Mouse (Mus musculus) limb, embryonic 14.5 days (tissue): ENCODE measurements around the gene Ampd1. TPM values are rescaled to one million over a fixed set of nuclear protein-coding genes. Genes with fewer than 3 reads are reported as not detected.

Source experiments
- ATAC-seq: fragments of 200-750 bp; cut with Nextera tagmentation; 2 replicates; pipeline ENCODE4 v1.8.0; 2017; ENCODE audit warnings: low read depth, moderate number of reproducible peaks, moderate TSS enrichment; ENCODE audit not compliant: low FRiP score
- DNase-seq: peaks from one replicate; pipeline ENCODE4 v3.0.0-alpha.2; 2015; ENCODE audit warnings: low spot score
- H3K27ac ChIP-seq: fragments of 300-500 bp; sonication (generic); replicated peaks from 2 replicates; pipeline ENCODE4 v1.5.1; 2014; ENCODE audit warnings: low read depth, mild to moderate bottlenecking, low read length, moderate library complexity, mixed read lengths
- H3K27me3 ChIP-seq: fragments of 300-500 bp; sonication (generic); 2 replicates; pipeline ENCODE4 v1.6.1; 2014; ENCODE audit warnings: low read length, mixed read lengths; ENCODE audit not compliant: control insufficient read depth, insufficient read depth
- H3K36me3 ChIP-seq: fragments of 300-500 bp; sonication (generic); 2 replicates; pipeline ENCODE4 v1.6.1; 2014; ENCODE audit warnings: mild to moderate bottlenecking, low read length, moderate library complexity, mixed read lengths; ENCODE audit not compliant: control insufficient read depth, insufficient read depth
- H3K4me1 ChIP-seq: fragments of 300-500 bp; sonication (generic); 2 replicates; pipeline ENCODE4 v1.6.1; 2014; ENCODE audit warnings: antibody characterized with exemption, low read length, mixed read lengths; ENCODE audit not compliant: control insufficient read depth, insufficient read depth
- H3K4me2 ChIP-seq: fragments of 300-500 bp; sonication (generic); replicated peaks from 2 replicates; pipeline ENCODE4 v1.6.1; 2014; ENCODE audit warnings: low read depth, mild to moderate bottlenecking, low read length, moderate library complexity; ENCODE audit not compliant: severe bottlenecking
- H3K4me3 ChIP-seq: fragments of 300-500 bp; sonication (generic); replicated peaks from 2 replicates; pipeline ENCODE4 v1.5.1; 2014; ENCODE audit warnings: low read length
- H3K9ac ChIP-seq: fragments of 300-500 bp; sonication (generic); 2 replicates; pipeline ENCODE4 v1.6.1; 2014; ENCODE audit warnings: mild to moderate bottlenecking, low read depth, low read length, moderate library complexity; ENCODE audit not compliant: severe bottlenecking
- H3K9me3 ChIP-seq: fragments of 300-500 bp; sonication (generic); 2 replicates; pipeline ENCODE4 v1.6.1; 2016; ENCODE audit warnings: low read length; ENCODE audit not compliant: control insufficient read depth
- POLR2A ChIP-seq: fragments of 200-500 bp; IDR thresholded peaks from 2 replicates; pipeline ENCODE4 v1.8.0; 2012; ENCODE audit warnings: inconsistent platforms, mild to moderate bottlenecking, moderate library complexity, borderline replicate concordance; ENCODE audit not compliant: insufficient read depth, insufficient read length; ENCODE audit errors: extremely low read depth
- WGBS: fragments of 180-500 bp; shearing (Covaris S2); extraction: QIAGEN DNeasy Blood & Tissue Kit; methylation state at CpG from one replicate; pipeline ENCODE4 v1.1.7; 2014; 5-methylcytosine and 5-hydroxymethylcytosine counted together
- polyA plus RNA-seq, 2 experiments: library from polyadenylated mRNA; depleted of rRNA in 1 of 2; stranded (reverse) in 1 of 2; unstranded in 1 of 2; fragments of >200 nt; fragmentation: Nextera tagmentation in 1 of 2; extraction: Ambion mirVana in 1 of 2; gene quantifications; 2 replicates each; pipeline versions ENCODE4 v1.2.1 to v1.2.3; 2012 to 2014

Ampd1 gene
- polyA plus RNA-seq, 2 experiments = 8.3 to 15.4 TPM

DNA sequence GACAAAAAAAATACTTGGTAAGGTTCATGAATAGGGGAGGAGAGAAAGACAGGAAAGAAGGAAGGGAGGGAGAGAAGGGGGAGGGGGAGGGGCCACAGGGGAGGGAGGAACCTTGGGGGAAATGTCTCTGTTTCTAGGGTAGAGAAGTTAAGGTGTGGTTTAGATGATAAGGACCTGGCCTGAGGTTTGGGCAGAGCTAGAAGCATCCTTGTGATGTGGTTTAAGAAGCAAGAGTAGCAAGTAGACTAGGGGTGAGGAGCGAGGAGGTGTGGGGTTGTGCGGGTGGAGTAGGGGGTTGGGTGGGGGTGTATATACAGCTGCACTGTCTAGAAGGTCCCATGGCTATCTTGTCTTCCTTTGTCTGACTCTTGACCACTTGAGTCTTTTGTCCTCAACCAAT lies 17.9 kb downstream of the Ampd1 start:
- H3K9me3 ChIP-seq = no peaks in the 10 kb centered on the region
- H3K27ac ChIP-seq = no peak overlapping the region
- no peak for TF ChIP-seq POLR2A
- 100% methylated on average over 2 of the region's 2 CpGs for WGBS
- H3K9ac ChIP-seq = no peak overlapping the region
- H3K4me1 ChIP-seq = no peaks in the 10 kb centered on the region
- no peaks in the 10 kb centered on the region for H3K27me3 ChIP-seq
- no peaks in the 10 kb centered on the region for H3K36me3 ChIP-seq
- DNase-seq (no peak), ATAC-seq (no peak)
- no peak overlapping the region for H3K4me2 ChIP-seq
- no peak overlapping the region for H3K4me3 ChIP-seq

DNA sequence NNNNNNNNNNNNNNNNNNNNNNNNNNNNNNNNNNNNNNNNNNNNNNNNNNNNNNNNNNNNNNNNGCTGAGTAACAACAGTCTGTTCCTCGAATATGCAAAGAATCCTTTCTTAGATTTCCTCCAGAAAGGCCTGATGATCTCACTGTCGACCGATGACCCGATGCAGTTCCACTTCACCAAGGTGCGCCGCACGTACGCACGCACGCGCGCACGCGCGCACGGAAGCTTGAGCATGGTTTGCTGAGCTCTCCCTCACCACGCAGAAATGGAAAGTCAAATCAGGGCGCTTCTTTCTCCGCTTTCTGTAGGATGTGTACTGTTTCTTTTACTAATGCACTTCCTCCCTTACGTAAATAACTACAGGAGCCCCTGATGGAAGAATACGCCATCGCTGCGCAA lies 24.8 kb downstream of the Ampd1 start:
- no peak overlapping the region for H3K4me2 ChIP-seq
- ATAC-seq = no peak
- H3K9ac ChIP-seq = no peak overlapping the region
- no peaks in the 10 kb centered on the region for H3K36me3 ChIP-seq
- no peaks in the 10 kb centered on the region for H3K27me3 ChIP-seq
- H3K9me3 ChIP-seq = no peaks in the 10 kb centered on the region
- WGBS = 74% methylated on average over 23 of the region's 23 CpGs
- no peak for DNase-seq
- TF ChIP-seq POLR2A = no peak
- no peak overlapping the region for H3K27ac ChIP-seq
- H3K4me3 ChIP-seq = no peak overlapping the region
- H3K4me1 ChIP-seq = 0 out of 2 replicates have a peak, but pooled peaks cover 6% of the 10 kb centered on the region

DNA sequence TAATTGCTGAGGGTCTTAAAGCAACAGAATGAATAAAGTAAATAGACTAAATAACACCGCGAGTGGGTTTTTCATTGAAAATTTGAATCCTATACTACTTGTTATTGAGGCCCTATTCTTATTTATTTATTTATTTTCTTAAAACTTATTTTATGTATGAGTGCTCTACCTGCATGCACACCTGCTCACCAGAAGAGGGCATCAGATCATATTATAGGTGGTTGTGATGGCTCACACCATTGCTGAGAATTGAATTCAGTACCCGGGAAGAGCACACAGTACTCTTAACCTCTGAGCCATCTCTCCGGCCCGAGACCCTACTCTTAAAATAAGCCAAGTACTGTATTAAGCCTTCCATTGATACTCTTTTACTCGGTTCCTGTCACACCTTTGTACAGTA lies 25.9 kb downstream of the Ampd1 start:
- no peak overlapping the region for H3K4me2 ChIP-seq

DNA sequence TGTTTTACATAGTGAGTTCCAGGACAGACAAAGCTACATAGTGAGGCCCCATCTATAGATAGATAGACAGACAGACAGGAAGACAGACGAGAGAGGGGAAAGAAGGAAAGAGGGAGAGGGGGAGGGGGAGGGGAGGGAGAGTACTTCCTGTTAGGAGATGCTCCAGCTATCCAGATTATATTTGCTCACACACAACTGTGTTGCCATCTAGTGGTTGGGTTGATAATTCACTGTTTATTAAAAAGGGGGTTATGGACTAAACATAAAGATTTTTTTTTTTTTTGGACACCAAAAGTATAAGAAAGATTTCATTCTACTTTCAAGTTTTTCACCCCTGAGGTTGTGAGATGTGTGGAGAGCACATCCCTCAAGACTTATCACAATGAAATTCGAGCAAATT lies 26.9 kb downstream of the Ampd1 start:
- no peaks in the 10 kb centered on the region for H3K27me3 ChIP-seq
- ATAC-seq (no peak), DNase-seq (no peak)

More for the DNA sequence above, 25.9 kb downstream of the Ampd1 start:
- no peaks in the 10 kb centered on the region for H3K27me3 ChIP-seq
- no peaks in the 10 kb centered on the region for H3K9me3 ChIP-seq
- TF ChIP-seq POLR2A = no peak
- no peak overlapping the region for H3K9ac ChIP-seq
- ATAC-seq = no peak
- 86% methylated on average over 6 of the region's 6 CpGs for WGBS
- no peak overlapping the region for H3K4me3 ChIP-seq
- 0 out of 2 replicates have a peak, but pooled peaks cover 7% of the 10 kb centered on the region for H3K4me1 ChIP-seq
- no peak overlapping the region for H3K27ac ChIP-seq
- no peak for DNase-seq
- no peaks in the 10 kb centered on the region for H3K36me3 ChIP-seq

DNA sequence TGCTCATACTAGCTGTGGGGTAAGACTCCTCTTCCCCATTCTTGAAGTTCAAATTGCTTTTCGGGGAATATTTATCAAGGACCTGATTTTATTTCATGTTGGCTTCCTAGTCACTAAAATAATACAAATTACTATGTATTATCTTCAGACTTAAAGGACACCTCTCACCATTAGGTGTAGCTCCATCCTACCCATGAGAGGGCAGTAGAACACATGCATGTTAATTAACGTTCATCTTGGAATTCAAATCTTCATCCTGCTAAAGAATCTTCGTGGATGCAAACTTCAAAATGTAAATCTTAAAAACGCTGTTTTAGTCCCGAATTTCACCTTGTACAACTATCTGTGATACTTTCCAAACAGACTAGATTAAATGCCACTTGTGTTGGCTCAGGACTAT lies 27.4 kb downstream of the Ampd1 start:
- Histone ChIP-seq H3K4me3 (no peak overlapping the region), H3K4me2 (no peak overlapping the region), H3K27ac (no peak overlapping the region), H3K27me3 (no peaks in the 10 kb centered on the region), H3K9me3 (no peaks in the 10 kb centered on the region), H3K4me1 (0 out of 2 replicates have a peak, but pooled peaks cover 7% of the 10 kb centered on the region), H3K36me3 (no peaks in the 10 kb centered on the region), H3K9ac (no peak overlapping the region)
- DNase-seq = no peak
- ATAC-seq = no peak
- TF ChIP-seq POLR2A = no peak
- WGBS = 63% methylated on average over 5 of the region's 5 CpGs

More for the DNA sequence above, 26.9 kb downstream of the Ampd1 start:
- H3K4me1 ChIP-seq = 0 out of 2 replicates have a peak, but pooled peaks cover 7% of the 10 kb centered on the region
- no peak for TF ChIP-seq POLR2A
- no peak overlapping the region for H3K4me3 ChIP-seq
- 63% methylated on average over 2 of the region's 2 CpGs for WGBS
- no peaks in the 10 kb centered on the region for H3K36me3 ChIP-seq
- H3K9ac ChIP-seq = no peak overlapping the region
- H3K27ac ChIP-seq = no peak overlapping the region
- H3K9me3 ChIP-seq = no peaks in the 10 kb centered on the region
- H3K4me2 ChIP-seq = no peak overlapping the region

DNA sequence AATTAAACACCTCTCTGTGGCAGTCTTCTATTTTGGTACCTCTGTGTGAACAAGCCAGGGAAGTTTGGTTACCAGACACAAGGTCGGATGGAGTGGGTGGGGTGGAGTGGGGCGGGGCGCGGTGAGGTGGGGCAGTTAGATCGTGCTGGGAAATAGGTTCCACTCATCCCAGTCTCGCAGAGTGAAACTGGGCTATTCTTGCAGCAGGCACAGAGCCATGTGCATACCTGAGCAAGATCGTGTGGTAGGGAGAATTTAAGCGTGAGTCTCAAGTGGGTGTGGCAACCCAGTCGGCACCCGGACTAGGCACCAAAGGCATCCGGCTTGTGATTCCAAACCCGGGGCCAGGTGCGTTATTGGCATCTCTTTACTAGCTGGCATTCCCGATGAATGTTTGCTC lies 28.1 kb downstream of the Ampd1 start:
- Histone ChIP-seq H3K27ac (no peak overlapping the region), H3K9ac (peak overlapping the region; percentile 80), H3K9me3 (no peaks in the 10 kb centered on the region), H3K36me3 (no peaks in the 10 kb centered on the region), H3K4me3 (peak overlapping the region; percentile 70), H3K27me3 (no peaks in the 10 kb centered on the region), H3K4me2 (peak overlapping the region; percentile 85), H3K4me1 (0 out of 2 replicates have a peak, but pooled peaks cover 7% of the 10 kb centered on the region)
- under 1% methylated on average over 14 of the region's 14 CpGs for WGBS
- peak; percentile 33 for DNase-seq
- no peak for TF ChIP-seq POLR2A
- no peak for ATAC-seq
